Mouse (Mus musculus) thymus, adult 2 months (tissue): ENCODE measurements around the gene Fhl3. TPM values are rescaled to one million over a fixed set of nuclear protein-coding genes. Genes with fewer than 3 reads are reported as not detected.
"Not testable (repeated sequence)": the region's sequence is repeated elsewhere in the genome, so short reads cannot be mapped to it uniquely, and the experiment has no call there.

Source experiments
- DNase-seq: peaks from one replicate; pipeline ENCODE4 v3.0.0; 2021
- H3K27ac ChIP-seq: fragments of 200-500 bp; 2 replicates; pipeline ENCODE4 v1.5.1; 2012; ENCODE audit warnings: low read length, control low read depth; ENCODE audit not compliant: control insufficient read depth, insufficient read depth
- H3K27me3 ChIP-seq: fragments of 200-500 bp; 2 replicates; pipeline ENCODE4 v1.6.1; 2012; ENCODE audit warnings: mild to moderate bottlenecking, low read length, moderate library complexity, mixed read lengths; ENCODE audit not compliant: control insufficient read depth, insufficient read depth
- H3K36me3 ChIP-seq: fragments of 200-500 bp; 2 replicates; pipeline ENCODE4 v1.6.1; 2012; ENCODE audit warnings: mild to moderate bottlenecking, low read length, moderate library complexity; ENCODE audit not compliant: control insufficient read depth, insufficient read depth
- H3K4me1 ChIP-seq: fragments of 200-500 bp; replicated peaks from 2 replicates; pipeline ENCODE4 v1.6.1; 2012; ENCODE audit warnings: low read length; ENCODE audit not compliant: control insufficient read depth, insufficient read depth
- H3K4me3 ChIP-seq: fragments of 200-500 bp; 2 replicates; pipeline ENCODE4 v1.5.1; 2012; ENCODE audit warnings: mild to moderate bottlenecking, low read length, control low read depth, moderate library complexity; ENCODE audit not compliant: control insufficient read depth, insufficient read depth
- CTCF ChIP-seq: fragments of 200-500 bp; IDR thresholded peaks from 2 replicates; pipeline ENCODE4 v1.5.1; 2012; ENCODE audit warnings: mild to moderate bottlenecking, control low read depth, low read length, moderate library complexity, borderline replicate concordance; ENCODE audit not compliant: control insufficient read depth, poor library complexity, insufficient read depth; ENCODE audit errors: extremely low read depth
- POLR2A ChIP-seq: fragments of 200-500 bp; IDR thresholded peaks from 2 replicates; pipeline ENCODE4 v1.6.1; 2012; ENCODE audit warnings: mild to moderate bottlenecking, low read length, control low read depth, moderate library complexity; ENCODE audit not compliant: control insufficient read depth, poor library complexity, insufficient read depth; ENCODE audit errors: extremely low read depth
- WGBS: fragments of 180-500 bp; shearing (Covaris S2); methylation state at CpG from one replicate; pipeline ENCODE4 v1.1.7; 2018; 5-methylcytosine and 5-hydroxymethylcytosine counted together
- polyA plus RNA-seq: library from polyadenylated mRNA; depleted of rRNA; stranded (reverse); fragments of >200 nt; gene quantifications from 2 replicates; pipeline ENCODE4 v1.2.3, GENCODE M21; 2012

The Fhl3 gene
- polyA plus RNA-seq, 1 experiment = 36.1 TPM

DNA sequence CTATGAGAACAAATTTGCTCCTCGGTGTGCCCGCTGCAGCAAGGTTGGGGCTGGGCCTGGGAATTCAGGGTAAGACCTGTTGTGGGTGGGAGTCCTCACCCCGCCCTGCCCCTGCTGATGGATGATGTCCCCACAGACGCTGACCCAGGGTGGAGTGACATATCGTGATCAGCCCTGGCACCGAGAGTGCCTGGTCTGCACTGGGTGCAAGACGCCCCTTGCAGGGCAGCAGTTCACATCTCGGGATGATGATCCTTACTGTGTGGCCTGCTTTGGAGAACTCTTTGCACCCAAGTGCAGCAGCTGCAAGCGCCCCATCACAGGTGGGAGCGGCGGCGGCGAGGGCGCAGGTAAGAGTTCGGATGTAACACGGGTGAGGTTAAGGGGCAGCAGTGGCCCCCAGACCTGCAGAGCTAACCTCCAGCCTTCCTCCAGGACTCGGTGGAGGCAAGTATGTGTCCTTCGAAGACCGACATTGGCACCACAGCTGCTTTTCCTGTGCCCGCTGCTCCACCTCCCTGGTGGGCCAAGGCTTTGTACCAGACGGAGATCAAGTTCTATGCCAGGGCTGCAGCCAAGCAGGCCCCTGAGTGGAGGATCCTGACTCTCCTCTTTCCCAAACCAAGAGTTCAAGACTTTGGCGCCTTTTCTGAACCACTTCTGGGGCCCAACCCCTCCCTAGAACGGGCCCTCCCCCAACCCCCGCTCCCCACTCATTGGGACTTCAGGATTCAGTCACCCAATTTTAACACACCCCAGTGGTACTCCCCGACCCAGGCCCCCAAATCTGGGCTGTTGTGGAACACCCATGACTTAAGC lies 7.1 kb downstream of the Fhl3 start:
- Histone ChIP-seq H3K27ac (peak overlapping the region; percentile 57), H3K4me1 (peaks cover 65% of the 10 kb centered on the region)
- TF ChIP-seq POLR2A = 0 out of 2 replicates have a peak, but pooled peaks have one; percentile 19
- not testable (repeated sequence) for H3K36me3 ChIP-seq, H3K4me3 ChIP-seq, H3K27me3 ChIP-seq
- WGBS = 80% methylated on average over 25 of the region's 25 CpGs
- DNase-seq = peak; percentile 20

DNA sequence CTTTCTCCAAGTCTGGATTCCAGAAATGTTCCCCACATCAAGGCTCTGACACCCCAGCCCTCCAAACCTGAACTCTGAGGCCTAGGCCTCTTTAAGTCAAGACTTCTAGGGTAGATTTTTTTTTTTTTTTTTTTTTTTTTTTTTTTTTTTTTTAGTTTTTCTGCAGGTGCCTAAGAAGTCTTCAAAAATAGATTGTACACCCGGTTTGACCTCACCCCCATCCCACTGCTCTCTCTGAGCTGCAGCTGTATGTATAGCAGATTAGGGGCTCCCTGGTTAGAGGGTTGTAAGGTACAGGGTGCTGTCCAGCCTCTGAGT lies 7.7 kb downstream of the Fhl3 start:
- H3K27ac ChIP-seq = peak overlapping the region; percentile 91
- H3K27me3 ChIP-seq, H3K36me3 ChIP-seq, DNase-seq, H3K4me3 ChIP-seq: not testable (repeated sequence)
- 0% methylated on average over 1 of the region's 1 CpGs for WGBS
- H3K4me1 ChIP-seq = peaks cover 65% of the 10 kb centered on the region

DNA sequence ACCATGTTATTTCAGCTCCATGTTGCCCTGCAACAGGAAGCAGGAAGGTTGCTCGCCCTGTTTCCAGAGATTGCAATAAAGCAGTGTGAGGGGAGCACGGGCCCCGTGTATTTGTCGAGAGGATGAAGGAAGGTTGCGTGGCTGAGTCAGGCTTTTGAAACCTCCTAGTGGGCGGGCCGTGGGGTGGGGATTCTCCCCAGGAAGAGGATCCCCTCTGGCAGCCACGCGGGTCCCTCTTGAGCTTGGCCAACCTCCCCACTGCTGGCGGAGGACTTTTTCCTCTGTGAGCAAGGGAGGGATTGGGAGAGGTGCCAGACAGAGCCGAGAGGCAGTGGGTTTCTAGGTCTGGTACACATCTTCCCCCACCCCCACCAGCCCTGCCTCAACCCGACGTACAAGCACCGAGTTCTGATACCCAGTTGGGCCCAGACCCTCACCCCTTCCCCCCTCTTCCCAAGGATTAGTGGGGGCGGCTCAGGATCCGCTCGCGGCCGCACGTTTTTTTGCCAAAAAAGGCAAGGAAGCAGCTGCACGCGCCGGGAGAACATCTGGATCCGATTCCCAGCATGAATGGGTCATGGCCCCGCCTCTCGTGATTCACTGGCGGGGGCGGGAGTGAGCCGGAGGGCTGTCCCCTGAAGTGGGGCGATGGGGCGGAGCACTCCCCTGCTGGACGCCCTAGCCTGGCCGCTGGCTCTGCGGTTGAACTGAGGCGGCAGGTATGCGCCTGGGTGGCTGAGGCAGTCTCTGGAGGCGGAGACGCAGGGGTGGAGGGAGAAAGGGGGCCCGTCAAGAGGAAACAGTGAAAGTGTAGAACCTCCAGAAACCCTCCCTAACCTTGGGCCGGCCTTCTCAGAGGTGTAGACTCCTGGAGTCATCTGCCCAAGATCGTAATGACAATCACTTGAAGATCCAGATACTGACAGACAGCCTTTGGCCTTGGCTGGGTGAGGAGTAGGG lies 8.3 kb downstream of the Fhl3 start:
- WGBS = under 1% methylated on average over 41 of the region's 41 CpGs
- peak overlapping the region; percentile 91 for H3K27ac ChIP-seq
- H3K4me3 ChIP-seq = peak overlapping the region; percentile 47
- peak; percentile 74 for DNase-seq
- peaks cover 59% of the 10 kb centered on the region for H3K4me1 ChIP-seq
- no peak for TF ChIP-seq CTCF
- TF ChIP-seq POLR2A = no peak
- no peaks in the 10 kb centered on the region for H3K27me3 ChIP-seq
- H3K36me3 ChIP-seq = no peaks in the 10 kb centered on the region

DNA sequence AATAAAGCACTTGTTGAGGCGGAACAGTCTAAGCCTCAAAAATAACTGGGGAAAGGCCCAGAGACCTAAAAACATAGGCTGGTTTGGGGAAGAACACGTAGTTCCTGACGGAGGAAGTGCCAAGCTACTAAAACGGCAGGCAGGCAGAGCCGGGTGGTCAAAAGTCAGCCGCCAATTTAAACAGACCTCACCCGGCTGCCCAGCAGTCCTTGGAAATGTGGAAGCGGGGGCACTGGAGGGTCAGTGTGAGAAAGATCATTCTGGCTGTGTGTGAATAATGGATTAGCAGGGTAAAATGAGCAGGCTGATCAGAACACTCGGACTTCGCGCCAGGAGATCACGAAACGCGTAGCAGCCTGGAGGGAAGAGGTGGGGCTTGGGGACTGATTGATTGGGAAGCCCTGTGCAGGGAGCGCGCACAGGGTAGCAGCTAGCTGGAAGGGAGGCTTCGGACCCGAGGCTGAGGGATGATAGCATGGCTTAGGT lies 9.5 kb downstream of the Fhl3 start:
- H3K27me3 ChIP-seq = no peaks in the 10 kb centered on the region
- no peaks in the 10 kb centered on the region for H3K36me3 ChIP-seq
- peak overlapping the region; percentile 10; the same call in 1 of the 2 replicates for H3K27ac ChIP-seq
- peaks cover 47% of the 10 kb centered on the region for H3K4me1 ChIP-seq
- DNase-seq = peak; percentile 18
- H3K4me3 ChIP-seq = peak overlapping the region; percentile 8; the same call in 1 of the 2 replicates
- TF ChIP-seq POLR2A (no peak), CTCF (0 out of 2 replicates have a peak, but pooled peaks have one; percentile 9)
- 9% methylated on average over 18 of the region's 18 CpGs for WGBS

DNA sequence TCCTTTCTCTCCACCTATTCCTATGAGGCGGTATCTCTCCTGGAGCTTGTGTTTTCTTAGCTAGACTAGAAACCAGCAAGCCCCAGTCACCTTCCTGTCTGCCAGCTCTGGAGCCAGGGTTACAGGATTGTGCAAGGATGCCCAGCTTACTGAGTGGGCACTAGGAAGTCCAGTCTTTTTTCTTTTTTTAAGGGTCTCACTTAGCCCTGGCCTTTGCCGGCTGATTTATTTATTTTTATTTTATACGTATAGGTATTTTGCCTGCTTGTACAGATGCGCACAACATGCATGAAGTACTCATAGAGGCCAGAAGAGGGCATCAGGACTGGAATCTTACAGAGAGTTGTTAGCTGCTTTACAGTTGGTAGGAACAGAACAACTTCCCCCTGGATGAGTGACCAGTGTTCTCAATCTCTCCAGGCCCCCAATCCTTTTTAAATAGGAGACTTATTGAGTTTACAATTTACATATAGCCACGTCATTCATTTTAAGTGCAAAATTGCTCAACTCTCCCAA lies 10.3 kb downstream of the Fhl3 start:
- Histone ChIP-seq H3K36me3 (no peaks in the 10 kb centered on the region), H3K27me3 (no peaks in the 10 kb centered on the region), H3K4me3 (no peak overlapping the region), H3K4me1 (peaks cover 42% of the 10 kb centered on the region), H3K27ac (no peak overlapping the region)
- WGBS = 8% methylated on average over 5 of the region's 5 CpGs
- TF ChIP-seq CTCF (no peak), POLR2A (no peak)
- peak; percentile 63 for DNase-seq

DNA sequence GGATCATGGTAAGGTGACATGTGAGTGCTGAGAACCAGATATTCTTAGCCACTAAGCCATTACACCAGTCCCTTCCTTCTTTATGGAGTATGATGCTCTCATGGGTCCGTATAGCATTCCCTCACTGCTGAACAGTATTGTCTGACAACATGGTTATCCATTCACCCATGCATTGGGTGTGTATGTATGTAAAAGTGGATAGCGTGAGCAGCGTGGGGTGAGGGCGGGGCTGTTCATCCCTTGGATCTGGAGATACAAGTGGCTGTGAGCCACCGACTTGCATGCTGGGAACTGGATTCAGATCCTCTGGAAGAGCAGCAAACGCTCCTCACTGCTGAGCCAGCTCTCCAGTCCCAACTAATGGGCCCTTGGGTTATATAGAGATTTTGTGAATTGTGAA lies 12.1 kb downstream of the Fhl3 start:
- Histone ChIP-seq H3K36me3 (peaks cover 3% of the 10 kb centered on the region; the same call in 1 of the 2 replicates), H3K4me1 (peaks cover 33% of the 10 kb centered on the region), H3K27ac (no peak overlapping the region), H3K27me3 (no peaks in the 10 kb centered on the region), H3K4me3 (no peak overlapping the region)
- no peak for DNase-seq
- TF ChIP-seq POLR2A (no peak), CTCF (no peak)
- 96% methylated on average over 6 of the region's 6 CpGs for WGBS

DNA sequence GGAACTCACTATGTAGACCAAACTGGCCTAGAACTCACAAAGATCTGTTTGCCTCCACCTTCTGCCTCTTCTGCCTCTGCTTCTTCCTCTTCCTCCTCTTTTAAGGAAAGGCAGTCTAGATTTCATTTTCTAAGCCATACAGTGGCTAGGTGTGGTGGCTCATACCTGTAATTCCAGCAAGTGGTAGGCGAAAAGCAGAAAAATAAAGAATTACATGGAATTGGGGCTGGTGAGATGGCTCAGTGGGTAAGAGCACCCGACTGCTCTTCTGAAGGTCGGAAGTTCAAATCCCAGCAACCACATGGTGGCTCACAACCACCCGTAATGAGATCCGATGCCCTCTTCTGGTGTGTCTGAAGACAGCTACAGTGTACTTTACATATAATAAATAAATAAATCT lies 13.3 kb downstream of the Fhl3 start:
- H3K27ac ChIP-seq, H3K27me3 ChIP-seq, H3K4me3 ChIP-seq, DNase-seq: not testable (repeated sequence)
- H3K36me3 ChIP-seq = peaks cover 15% of the 10 kb centered on the region
- H3K4me1 ChIP-seq = peaks cover 23% of the 10 kb centered on the region
- WGBS = 80% methylated on average over 5 of the region's 5 CpGs
